Mouse (Mus musculus): ENCODE measurements around the gene Kcnv2.

Gene Kcnv2

GRCm38 (mm10) chr19:27364521-27364931 is 42.1 kb downstream of the Kcnv2 start:
- peak; percentile 84 for DNase-seq (ENCODE audit: low read depth, low spot score)

GRCm38 (mm10) chr19:27366113-27366746 is 43.8 kb downstream of the Kcnv2 start:
- DNase-seq (ENCODE audit: low read depth, low spot score) = no peak

- DNase-seq (ENCODE audit: low read depth, low spot score) = peak; percentile 94
These were observed 47.2 kb downstream of the Kcnv2 start for GRCm38 (mm10) chr19:27369461-27370135.

- no peak for DNase-seq (ENCODE audit: low read depth, low spot score)
These were observed 47.8 kb downstream of the Kcnv2 start for GRCm38 (mm10) chr19:27370174-27370573.

- DNase-seq (ENCODE audit: low read depth, low spot score) = no peak
These were observed 48.4 kb downstream of the Kcnv2 start for GRCm38 (mm10) chr19:27370784-27371183.

GRCm38 (mm10) chr19:27379712-27380401 is 57.5 kb downstream of the Kcnv2 start:
- DNase-seq (ENCODE audit: low read depth, low spot score) = no peak

GRCm38 (mm10) chr19:27382131-27382530 is 59.7 kb downstream of the Kcnv2 start:
- DNase-seq (ENCODE audit: low read depth, low spot score) = no peak

- DNase-seq (ENCODE audit: low read depth, low spot score) = no peak
These were observed 60.9 kb downstream of the Kcnv2 start for GRCm38 (mm10) chr19:27383266-27383665.

GRCm38 (mm10) chr19:27385304-27385703 is 62.9 kb downstream of the Kcnv2 start:
- no peak for DNase-seq (ENCODE audit: low read depth, low spot score)
